Mouse (Mus musculus): ENCODE data around the gene Spi1. TPM values are rescaled to one million over a fixed set of nuclear protein-coding genes. Genes with fewer than 3 reads are reported as not detected.
A peak's percentile ranks its signal among the peaks of the same experiment; 100 is the strongest.

The Spi1 gene
- total RNA-seq, 1 experiment from 2014 or later = 2.9 TPM

DNA sequence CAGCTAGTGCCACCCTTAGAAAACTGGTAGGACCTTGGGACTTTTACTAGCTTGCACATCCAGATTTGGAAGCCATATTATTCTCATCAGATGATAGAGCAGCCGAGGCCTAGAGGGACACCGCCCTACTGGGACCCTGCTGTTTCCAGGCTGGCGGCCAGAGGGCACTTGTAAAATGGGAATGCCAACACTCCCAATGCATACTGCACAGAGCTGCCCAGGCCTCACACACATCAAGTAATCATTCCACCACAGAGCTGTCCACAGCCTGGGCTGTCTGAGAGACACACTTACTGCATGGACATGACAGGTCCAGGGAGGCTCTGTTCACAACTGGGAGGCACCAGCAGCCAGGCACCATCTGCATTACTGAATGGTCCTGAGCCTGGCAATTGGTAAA lies 15.7 kb upstream of the Spi1 start:
- DNase-seq = no peak

- DNase-seq = no peak
Observed at GRCm38 (mm10) chr2:91068162-91068871, 13.9 kb upstream of the Spi1 start.

DNA sequence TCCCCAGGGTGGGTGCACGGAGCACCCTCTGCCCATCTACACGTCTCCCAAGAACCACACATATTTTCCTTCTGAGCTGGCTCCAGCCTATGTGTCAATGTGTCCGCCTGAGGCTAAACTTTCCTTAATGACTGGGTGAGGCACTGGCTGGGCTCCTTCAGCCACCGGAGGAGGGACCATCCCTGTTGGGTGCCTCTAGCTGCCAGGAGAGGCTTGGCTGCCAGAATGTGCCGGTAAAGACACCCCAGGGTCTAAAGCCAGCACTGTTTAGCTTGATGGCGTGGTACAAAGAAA lies 13.4 kb upstream of the Spi1 start:
- no peak for DNase-seq

DNA sequence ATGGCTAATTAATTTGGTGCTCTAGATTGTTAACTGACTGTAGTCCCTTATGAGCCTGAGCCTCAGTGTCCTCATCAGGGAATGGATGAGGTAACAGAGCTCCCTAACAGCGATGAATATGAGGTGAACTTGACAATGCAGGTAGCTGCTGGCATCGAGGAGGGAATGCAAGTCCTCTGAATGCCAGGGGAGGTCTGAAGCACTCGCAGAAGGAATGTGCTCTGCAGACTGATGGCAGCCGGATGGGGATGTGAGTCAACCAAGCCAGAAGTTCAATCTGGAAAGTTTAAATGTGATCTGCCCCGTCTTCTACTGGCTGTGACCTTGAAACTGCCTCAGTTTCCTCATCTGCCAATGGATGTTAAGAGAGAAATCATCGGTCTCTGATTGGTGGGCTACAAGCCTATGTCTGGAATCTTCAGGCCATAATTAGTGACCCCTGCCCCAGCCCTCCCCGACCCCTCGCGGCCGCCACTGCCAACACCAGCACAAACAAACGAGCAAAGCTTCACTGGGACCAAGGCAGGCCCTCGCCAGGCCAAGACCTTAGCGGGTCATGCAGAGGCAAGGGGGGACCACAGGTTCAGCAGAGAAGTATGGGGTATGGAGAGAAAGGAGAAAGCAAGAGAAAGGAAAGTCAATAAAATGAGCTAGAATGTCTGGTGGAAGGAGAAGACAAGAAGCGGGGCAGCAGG lies 12.7 kb upstream of the Spi1 start:
- peak; percentile 51 for DNase-seq

DNA sequence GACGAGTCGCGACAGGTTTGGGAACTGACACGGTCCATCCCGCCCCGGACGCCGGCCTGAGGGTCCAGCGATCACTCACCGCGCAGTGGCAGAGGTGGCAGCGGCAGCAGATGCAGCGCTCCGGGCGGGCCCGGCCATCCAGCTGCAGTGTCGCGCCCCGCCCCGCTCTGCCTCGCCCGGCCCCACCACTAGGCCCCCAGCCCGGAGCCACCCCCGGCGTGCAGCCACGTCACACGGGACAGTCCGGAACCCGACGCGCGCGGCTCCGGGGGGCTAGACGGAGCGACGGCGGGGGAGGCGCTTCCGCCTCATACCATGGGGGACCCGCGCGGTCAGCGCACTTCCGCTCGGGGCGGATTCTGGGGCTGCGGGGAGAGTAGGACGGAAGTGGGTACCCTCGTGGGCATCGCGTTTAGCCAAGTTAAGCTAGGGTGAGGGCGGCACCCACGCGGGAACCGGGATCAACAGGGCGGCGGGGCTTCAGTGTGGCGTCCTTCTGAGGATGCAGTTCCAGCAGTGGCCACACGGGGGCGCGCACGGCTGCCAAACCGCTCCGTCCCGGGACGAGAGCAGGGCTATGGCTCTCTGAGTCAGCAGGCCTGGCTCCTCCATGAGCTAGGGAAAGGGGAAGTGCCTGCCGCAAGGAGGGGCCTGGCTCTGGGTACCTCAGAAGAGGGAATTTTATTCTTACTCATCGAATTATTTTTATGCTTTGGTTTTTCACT lies 12.0 kb upstream of the Spi1 start, which contains the start of gene Slc39a13:
Gene Slc39a13 (minus strand): TSS at position 342 of the 725 bp plus-strand sequence.
- peak; percentile 98 for DNase-seq

DNA sequence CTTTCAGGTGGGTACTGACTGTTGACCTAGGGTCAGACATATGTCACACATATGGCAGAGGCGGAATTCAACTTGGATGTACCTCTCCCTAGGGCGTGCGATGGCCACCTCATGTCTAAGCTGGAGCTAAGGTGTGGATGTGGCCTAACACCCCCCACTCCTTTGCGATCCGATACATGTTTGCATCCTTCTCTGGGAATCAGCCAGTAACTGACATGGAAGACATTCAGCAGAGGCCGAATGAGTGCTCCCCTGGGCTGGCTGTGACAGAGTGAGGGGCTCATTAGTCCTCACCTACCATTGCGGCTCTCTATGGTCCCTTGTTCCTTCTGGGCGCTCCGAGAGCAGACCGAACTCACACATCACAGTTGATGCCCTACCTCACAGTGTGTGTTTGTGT lies 11.1 kb upstream of the Spi1 start:
- no peak for DNase-seq

- DNase-seq = no peak
Observed at GRCm38 (mm10) chr2:91072092-91072491, 10.1 kb upstream of the Spi1 start.

GRCm38 (mm10) chr2:91077957-91078313 lies 4.3 kb upstream of the Spi1 start:
- DNase-seq = no peak

DNA sequence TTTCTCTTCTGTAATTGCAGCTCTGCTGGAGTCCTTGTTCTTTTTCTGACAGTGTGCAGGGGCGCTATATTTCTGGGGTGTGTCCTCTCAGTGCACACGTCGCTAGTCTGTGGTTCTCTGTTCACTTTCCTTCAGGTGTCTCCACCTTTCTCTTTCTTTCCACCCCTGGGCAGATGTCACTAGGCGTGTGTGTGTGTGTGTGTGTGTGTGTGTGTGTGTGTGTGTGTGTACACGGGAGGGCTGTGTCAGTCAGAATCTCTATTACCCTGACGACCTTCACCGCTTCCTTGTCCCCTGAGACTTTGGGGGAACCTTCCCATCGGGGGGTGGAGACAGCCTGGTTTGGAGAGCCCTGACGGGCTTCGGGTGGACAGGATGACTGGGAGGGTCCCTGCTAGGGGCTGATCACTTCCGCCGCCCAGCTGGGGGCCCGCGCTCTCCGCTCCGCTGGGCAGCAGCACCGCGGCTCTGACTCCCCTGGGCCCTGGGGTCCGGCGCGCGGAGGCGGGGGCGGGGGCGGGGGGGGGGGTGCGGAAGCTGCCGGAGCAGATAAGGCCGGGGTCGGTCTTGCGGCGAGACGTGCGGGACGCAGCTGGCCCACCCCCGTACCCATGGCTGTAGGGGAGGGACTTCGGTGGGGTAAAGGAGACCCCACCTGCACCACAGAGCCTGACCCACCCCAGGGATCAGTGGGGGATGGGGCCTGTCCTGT lies 3.7 kb upstream of the Spi1 start:
- peak; percentile 39 for DNase-seq

DNA sequence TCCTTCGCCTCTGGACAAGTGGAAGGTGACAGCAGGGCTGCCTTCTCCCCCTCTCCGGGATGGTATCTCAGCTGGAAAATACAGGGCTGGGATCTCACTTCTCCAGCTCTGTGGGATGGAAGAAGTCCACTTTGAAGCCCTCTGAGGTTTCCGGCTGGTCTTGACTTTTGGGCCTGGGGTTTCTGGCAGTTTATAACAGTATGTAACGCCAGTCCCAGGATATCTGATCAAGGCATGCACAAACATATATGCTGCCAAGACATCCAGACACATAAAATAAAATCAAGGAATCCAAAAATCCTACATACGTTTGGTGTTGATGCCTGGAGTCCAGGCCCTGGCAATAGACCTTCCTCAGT lies 3.2 kb upstream of the Spi1 start:
- DNase-seq = no peak

DNA sequence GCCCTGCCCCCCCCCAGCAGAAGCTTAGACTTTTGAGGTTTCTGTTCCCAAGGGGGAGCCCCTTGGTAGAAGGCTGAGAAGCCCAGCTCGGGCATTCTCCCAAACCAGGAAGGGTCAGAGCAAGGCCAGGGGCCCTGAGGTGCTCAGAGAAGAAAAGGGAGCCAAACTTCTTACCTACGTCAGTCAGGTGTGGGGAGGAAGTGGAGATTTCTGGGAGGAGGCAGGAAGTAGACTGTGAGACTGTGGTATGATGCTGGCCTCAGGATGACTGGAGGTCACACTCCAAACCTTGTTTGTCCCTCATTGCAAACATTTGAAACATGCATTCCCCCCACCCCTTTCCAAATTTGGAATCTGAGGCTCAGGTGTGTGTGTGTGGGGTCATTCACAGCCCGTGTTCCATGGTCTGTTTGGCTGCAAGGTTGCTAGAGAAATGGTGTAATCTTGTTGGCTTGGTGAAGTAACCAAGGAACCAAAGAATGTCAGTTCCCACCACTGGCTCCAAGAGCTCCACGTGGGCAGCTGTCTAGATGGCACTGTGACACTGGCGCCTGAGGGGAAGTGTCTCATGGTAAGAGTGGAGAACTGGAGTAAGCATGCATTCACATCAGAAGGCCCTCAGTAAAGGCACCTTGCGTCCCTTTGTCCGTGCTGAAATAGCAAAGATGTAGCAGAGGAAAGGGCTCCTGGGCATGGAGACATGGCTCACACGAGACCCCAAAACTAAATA lies 1.2 kb upstream of the Spi1 start:
- DNase-seq = no peak

GRCm38 (mm10) chr2:91082844-91083243 lies 654 bp downstream of the Spi1 start:
- DNase-seq = peak; percentile 79

- DNase-seq = no peak
Observed at GRCm38 (mm10) chr2:91083366-91083940, 1.3 kb downstream of the Spi1 start.

DNA sequence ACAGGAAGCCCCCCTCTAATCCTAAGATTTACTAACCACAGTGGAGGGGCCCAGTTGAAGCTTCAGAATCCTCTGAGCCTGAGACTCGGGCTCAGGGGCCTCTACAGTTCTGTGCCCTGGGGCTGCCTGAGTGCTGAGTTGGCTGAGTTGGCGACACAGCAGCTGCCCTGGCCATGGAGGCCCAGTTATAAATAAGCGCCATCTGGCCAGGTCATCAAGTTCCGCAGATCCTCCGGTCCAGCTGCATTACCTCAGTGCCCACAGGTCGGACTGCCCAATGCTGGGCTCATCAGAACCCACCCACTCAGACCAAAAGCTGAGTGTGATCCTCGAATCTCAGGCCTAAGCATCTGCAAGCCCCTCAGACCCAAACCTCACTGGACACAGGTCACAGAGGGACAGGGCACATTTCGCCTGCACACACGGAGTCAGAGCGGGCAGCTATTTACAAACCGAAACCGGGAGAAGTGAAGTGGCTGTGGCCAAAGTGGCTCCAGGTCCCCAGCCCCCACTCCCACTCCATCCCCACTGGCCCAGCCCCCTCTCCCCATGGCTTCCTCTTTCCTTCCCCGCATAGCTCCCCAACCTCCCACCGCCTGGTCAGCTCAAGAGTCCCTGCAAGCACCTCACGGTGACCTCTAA lies 2.1 kb downstream of the Spi1 start:
- DNase-seq = no peak

GRCm38 (mm10) chr2:91085494-91086391 lies 3.6 kb downstream of the Spi1 start:
- no peak for DNase-seq

DNA sequence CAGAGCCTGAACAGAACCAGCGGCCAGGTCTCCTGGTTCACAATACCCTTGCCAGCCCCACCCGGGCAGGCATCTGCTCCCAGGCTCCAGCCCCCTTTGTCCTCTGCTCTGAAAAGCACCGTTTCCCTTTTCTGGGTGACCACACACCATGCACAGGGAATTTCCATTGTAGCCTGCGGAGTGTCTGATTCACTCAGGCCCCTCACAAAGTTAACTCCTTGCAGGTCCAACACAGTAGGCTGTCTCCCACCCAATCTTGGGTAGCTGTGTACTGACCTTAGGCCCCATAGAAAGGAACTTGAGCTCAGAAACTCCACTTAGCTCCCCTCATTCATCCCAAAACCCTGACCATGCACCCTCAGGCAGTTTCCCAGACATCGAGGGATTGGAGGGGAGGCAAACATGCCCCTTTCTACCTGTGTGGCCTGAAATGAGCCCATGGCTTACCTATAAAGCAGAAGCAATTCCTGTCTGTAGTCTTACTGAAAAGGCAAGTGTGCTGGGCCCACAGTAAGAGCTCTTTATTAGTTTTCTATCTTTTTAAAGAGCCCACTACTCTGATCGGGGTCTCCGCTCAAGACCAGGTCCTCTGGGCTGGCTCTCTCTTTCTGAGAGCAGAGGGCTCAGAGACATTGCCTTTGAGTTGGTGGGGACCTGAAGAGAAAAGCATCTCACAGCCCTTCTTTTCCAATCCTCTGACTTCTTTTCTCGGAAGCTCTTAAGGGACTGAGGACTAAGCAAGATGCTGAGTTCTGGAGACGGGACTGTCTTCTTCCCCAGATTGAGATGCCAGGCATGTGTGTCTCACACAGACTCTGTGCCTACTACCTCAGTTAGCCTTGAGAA lies 4.4 kb downstream of the Spi1 start:
- no peak for DNase-seq

GRCm38 (mm10) chr2:91087453-91087852 lies 5.3 kb downstream of the Spi1 start:
- DNase-seq = no peak

DNA sequence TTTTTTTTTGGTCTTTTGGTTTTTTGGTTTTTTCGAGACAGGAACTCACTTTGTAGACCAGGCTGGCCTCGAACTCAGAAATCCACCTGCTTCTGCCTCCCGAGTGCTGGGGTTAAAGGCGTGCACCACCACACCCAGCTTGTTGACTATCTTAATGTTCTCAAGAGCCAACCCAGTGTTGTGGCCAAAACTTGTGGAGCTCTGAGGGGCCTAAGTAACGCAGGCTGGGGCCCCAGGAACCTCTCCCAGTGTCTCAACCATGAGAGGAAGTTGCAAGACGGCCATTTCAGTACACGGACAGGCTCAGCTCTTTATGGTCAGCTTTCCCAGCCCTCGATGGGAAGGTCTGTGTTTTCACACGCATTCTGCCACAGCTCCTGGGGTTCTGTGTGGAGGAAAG lies 6.8 kb downstream of the Spi1 start:
- no peak for DNase-seq

DNA sequence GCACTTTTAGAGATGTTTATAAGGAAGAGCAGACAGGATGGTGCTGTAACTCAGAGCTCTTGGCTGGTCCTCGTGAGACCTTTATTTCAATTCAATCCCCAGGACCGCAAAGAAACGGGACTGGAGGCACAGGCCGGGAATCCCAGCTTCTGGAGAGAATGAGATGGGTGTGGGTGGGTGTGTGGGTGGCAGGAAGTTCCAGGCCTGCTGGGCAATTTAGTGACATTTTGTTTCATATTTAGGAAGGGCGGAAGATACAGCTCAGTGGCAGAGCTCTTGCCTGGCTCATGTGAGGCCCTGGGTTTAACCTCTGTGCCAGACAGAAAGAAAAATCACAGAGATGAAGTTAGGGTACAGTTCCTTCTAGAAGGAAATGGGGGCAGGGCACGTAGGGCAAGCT lies 8.0 kb downstream of the Spi1 start:
- DNase-seq = no peak

Measured in adrenal gland, postnatal 14 days (tissue).